Mouse (Mus musculus) stomach, embryonic 14.5 days (tissue): ENCODE measurements at regions not wholly inside any gene's neighbourhood (a gene's known extent, or its start where the extent isn't known, plus 50 kb on each side); places are given as distances from the start of the nearest gene placed in this dataset.

Experiments
- ATAC-seq: fragments of 200-750 bp; cut with Nextera tagmentation; 2 replicates; pipeline ENCODE4 v1.8.0; 2017; ENCODE audit warnings: low read depth, moderate TSS enrichment; ENCODE audit not compliant: insufficient number of reproducible peaks, insufficient read depth, low FRiP score
- H3K27ac ChIP-seq: fragments of 300-500 bp; sonication (generic); 2 replicates; pipeline ENCODE4 v1.5.1; 2014; ENCODE audit warnings: mild to moderate bottlenecking, low read length, moderate library complexity, mixed read lengths
- H3K27me3 ChIP-seq: fragments of 300-500 bp; sonication (generic); 2 replicates; pipeline ENCODE4 v1.6.1; 2014; ENCODE audit warnings: low read length, control low read depth, mixed read lengths; ENCODE audit not compliant: control insufficient read depth, insufficient read depth
- H3K36me3 ChIP-seq: fragments of 300-500 bp; sonication (generic); 2 replicates; pipeline ENCODE4 v1.6.1; 2014; ENCODE audit warnings: mild to moderate bottlenecking, control low read depth, low read length, moderate library complexity, mixed read lengths; ENCODE audit not compliant: control insufficient read depth, insufficient read depth
- H3K4me1 ChIP-seq: fragments of 300-500 bp; sonication (generic); 2 replicates; pipeline ENCODE4 v1.6.1; 2014; ENCODE audit warnings: low read length, control low read depth, mixed read lengths; ENCODE audit not compliant: control insufficient read depth, insufficient read depth
- H3K4me2 ChIP-seq: fragments of 300-500 bp; sonication (generic); replicated peaks from 2 replicates; pipeline ENCODE4 v1.6.1; 2014; ENCODE audit warnings: low read depth, low read length, control low read depth
- H3K4me3 ChIP-seq: fragments of 300-500 bp; sonication (generic); 2 replicates; pipeline ENCODE4 v1.5.1; 2014; ENCODE audit warnings: low read depth, low read length, control low read depth
- H3K9ac ChIP-seq: fragments of 300-500 bp; sonication (generic); replicated peaks from 2 replicates; pipeline ENCODE4 v1.6.1; 2014; ENCODE audit warnings: low read depth, mild to moderate bottlenecking, control low read depth, low read length, moderate library complexity, mixed read lengths
- H3K9me3 ChIP-seq: fragments of 300-500 bp; sonication (generic); 2 replicates; pipeline ENCODE4 v1.6.1; 2016; ENCODE audit warnings: low read depth, low read length, control low read depth; ENCODE audit not compliant: control insufficient read depth
- WGBS: fragments of 180-500 bp; shearing (Covaris S2); extraction: QIAGEN DNeasy Blood & Tissue Kit; methylation state at CpG from one replicate; pipeline ENCODE4 v1.1.7; 2014; 5-methylcytosine and 5-hydroxymethylcytosine counted together

GRCm38 (mm10) chr4:142517478-142518455, 278.6 kb upstream of the Kazn start:
- H3K36me3 ChIP-seq: no peaks in the 10 kb centered on the region
- no peak overlapping the region for H3K4me3 ChIP-seq
- H3K27me3 ChIP-seq: no peaks in the 10 kb centered on the region
- H3K4me2 ChIP-seq: no peak overlapping the region
- no peaks in the 10 kb centered on the region for H3K9me3 ChIP-seq
- WGBS: 72% methylated on average over 21 of the region's 21 CpGs
- no peaks in the 10 kb centered on the region for H3K4me1 ChIP-seq
- ATAC-seq: no peak
- no peak overlapping the region for H3K27ac ChIP-seq
- H3K9ac ChIP-seq: no peak overlapping the region

GRCm38 (mm10) chr4:142514751-142515150, 275.6 kb upstream of the Kazn start:
- 86% methylated on average over 4 of the region's 4 CpGs for WGBS

GRCm38 (mm10) chr4:142509386-142509785, 270.2 kb upstream of the Kazn start:
- Histone ChIP-seq H3K9ac (no peak overlapping the region), H3K4me3 (no peak overlapping the region), H3K4me2 (no peak overlapping the region), H3K36me3 (no peaks in the 10 kb centered on the region), H3K4me1 (no peaks in the 10 kb centered on the region), H3K27ac (no peak overlapping the region), H3K9me3 (peaks cover 3% of the 10 kb centered on the region; the same call in 1 of the 2 replicates), H3K27me3 (no peaks in the 10 kb centered on the region)
- no peak for ATAC-seq
- 84% methylated on average over 2 of the region's 2 CpGs for WGBS

More at GRCm38 (mm10) chr4:142514751-142515150, 275.6 kb upstream of the Kazn start:
- Histone ChIP-seq H3K27me3 (no peaks in the 10 kb centered on the region), H3K9me3 (peaks cover 3% of the 10 kb centered on the region; the same call in 1 of the 2 replicates), H3K4me1 (no peaks in the 10 kb centered on the region), H3K4me2 (no peak overlapping the region), H3K4me3 (no peak overlapping the region), H3K9ac (no peak overlapping the region), H3K36me3 (no peaks in the 10 kb centered on the region), H3K27ac (no peak overlapping the region)
- ATAC-seq: no peak

GRCm38 (mm10) chr4:142506383-142507211, 267.4 kb upstream of the Kazn start:
- H3K9ac ChIP-seq: no peak overlapping the region
- no peaks in the 10 kb centered on the region for H3K9me3 ChIP-seq
- no peak overlapping the region for H3K4me2 ChIP-seq
- no peaks in the 10 kb centered on the region for H3K27me3 ChIP-seq
- 0 out of 2 replicates have a peak, but pooled peaks have one; percentile 37 for ATAC-seq
- H3K4me1 ChIP-seq: no peaks in the 10 kb centered on the region
- no peak overlapping the region for H3K4me3 ChIP-seq
- no peak overlapping the region for H3K27ac ChIP-seq
- WGBS: 13% methylated on average over 11 of the region's 13 CpGs
- H3K36me3 ChIP-seq: no peaks in the 10 kb centered on the region

- no peak overlapping the region for H3K9ac ChIP-seq
- no peaks in the 10 kb centered on the region for H3K36me3 ChIP-seq
- no peak for ATAC-seq
- no peaks in the 10 kb centered on the region for H3K4me1 ChIP-seq
- no peak overlapping the region for H3K4me3 ChIP-seq
- no peaks in the 10 kb centered on the region for H3K27me3 ChIP-seq
- H3K9me3 ChIP-seq: no peaks in the 10 kb centered on the region
- WGBS: 92% methylated on average over 15 of the region's 15 CpGs
- no peak overlapping the region for H3K4me2 ChIP-seq
- no peak overlapping the region for H3K27ac ChIP-seq
These were observed 264.6 kb upstream of the Kazn start for GRCm38 (mm10) chr4:142503761-142504160.

GRCm38 (mm10) chr4:142501177-142501576, 262.0 kb upstream of the Kazn start:
- Histone ChIP-seq H3K27me3 (no peaks in the 10 kb centered on the region), H3K27ac (no peak overlapping the region), H3K4me1 (no peaks in the 10 kb centered on the region), H3K9ac (no peak overlapping the region), H3K36me3 (no peaks in the 10 kb centered on the region), H3K9me3 (no peaks in the 10 kb centered on the region), H3K4me3 (no peak overlapping the region), H3K4me2 (no peak overlapping the region)
- WGBS: 84% methylated on average over 8 of the region's 8 CpGs
- ATAC-seq: no peak

- Histone ChIP-seq H3K9ac (no peak overlapping the region), H3K27ac (no peak overlapping the region), H3K27me3 (no peaks in the 10 kb centered on the region), H3K4me2 (no peak overlapping the region), H3K9me3 (no peaks in the 10 kb centered on the region), H3K36me3 (no peaks in the 10 kb centered on the region), H3K4me3 (no peak overlapping the region), H3K4me1 (no peaks in the 10 kb centered on the region)
- no peak for ATAC-seq
- WGBS: 87% methylated on average over 7 of the region's 7 CpGs
These were observed 261.3 kb upstream of the Kazn start for GRCm38 (mm10) chr4:142500541-142500940.

- H3K4me3 ChIP-seq: no peak overlapping the region
- no peaks in the 10 kb centered on the region for H3K27me3 ChIP-seq
- H3K36me3 ChIP-seq: no peaks in the 10 kb centered on the region
- WGBS: 45% methylated on average over 12 of the region's 12 CpGs
- ATAC-seq: no peak
- no peak overlapping the region for H3K27ac ChIP-seq
- H3K4me1 ChIP-seq: no peaks in the 10 kb centered on the region
- no peak overlapping the region for H3K4me2 ChIP-seq
- no peak overlapping the region for H3K9ac ChIP-seq
- no peaks in the 10 kb centered on the region for H3K9me3 ChIP-seq
These were observed 257.4 kb upstream of the Kazn start for GRCm38 (mm10) chr4:142496605-142497004.
